Mouse (Mus musculus): ENCODE data around the gene Anapc15-ps.
"Not testable (repeated sequence)": the region's sequence is repeated elsewhere in the genome, so short reads cannot be mapped to it uniquely, and the experiment has no call there.

Anapc15-ps gene

DNA sequence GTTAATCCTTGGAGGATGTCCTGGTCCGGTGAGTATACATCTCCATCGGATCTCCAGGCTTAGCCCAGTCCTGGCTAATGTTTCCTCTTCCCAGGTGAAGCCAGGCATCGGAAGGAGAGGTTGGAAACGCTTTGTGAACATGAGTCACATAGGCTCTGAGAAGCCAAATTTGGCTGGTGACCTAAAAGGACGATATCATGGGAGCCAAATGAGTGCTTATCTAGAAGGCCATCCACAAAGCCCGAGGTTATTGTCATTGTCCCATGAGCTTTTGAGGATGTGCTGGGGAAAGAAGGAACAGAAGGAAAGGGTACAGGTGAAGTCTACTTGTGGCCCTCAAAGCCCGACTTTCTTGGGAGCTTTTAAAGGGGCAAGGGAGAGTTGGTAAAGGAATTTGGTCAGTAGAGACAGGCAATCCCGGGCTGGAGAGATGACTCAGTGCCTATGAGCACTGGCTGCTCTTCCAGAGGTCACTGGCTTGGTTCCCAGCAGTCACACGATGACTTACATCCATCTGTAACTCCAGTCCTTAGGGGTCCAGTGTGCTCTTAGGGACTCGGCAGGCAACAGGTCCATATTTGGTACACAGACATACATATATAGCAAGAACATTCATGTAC lies 42.4 kb downstream of the Anapc15-ps start:
- DNase-seq (ENCODE audit: inconsistent ontology term), result peak; percentile 64

DNA sequence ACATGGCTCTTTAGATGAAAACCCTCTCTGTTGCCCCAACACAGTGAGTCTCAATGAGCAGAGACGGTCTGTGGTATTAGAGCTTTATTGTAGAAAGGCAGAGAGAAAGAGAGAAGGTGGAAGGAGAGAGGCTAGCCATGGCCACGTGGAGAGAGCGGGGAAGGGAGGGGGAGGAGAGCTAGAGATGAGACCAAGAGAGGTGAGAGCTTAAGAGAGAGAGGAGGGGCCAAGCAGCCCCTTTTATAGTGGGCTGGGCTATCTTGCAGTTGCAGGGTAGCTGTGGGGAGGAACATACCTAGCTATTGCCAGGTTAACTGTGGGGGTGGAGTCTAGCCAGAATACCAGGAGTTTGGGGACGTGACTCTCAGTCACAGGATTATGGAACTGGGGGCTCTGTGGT lies 43.1 kb downstream of the Anapc15-ps start:
- DNase-seq (ENCODE audit: inconsistent ontology term), result not testable (repeated sequence)

DNA sequence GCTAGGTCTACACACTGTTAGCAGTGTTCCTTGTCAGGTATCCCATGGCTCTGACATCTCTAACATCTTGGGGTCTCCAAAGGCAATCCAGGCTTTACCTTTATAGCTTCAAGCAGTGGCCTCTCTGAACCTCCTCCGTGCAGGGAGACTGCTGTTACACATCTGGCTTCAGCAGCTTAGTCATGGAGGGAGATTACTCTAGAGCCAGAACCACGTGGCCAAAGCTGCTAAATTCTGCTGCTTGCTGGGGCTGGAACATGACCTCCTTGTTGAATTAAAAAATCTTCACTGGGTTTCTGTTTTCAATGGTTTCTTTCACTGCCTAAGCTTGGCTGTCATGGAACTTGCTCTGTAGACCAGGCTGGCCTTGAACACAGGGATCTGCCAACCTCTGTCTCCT lies 44.9 kb downstream of the Anapc15-ps start:
- no peak for DNase-seq (ENCODE audit: inconsistent ontology term)

- DNase-seq (ENCODE audit: inconsistent ontology term), result no peak
Measured at GRCm38 (mm10) chr10:95627381-95627780, 45.9 kb downstream of the Anapc15-ps start.

DNA sequence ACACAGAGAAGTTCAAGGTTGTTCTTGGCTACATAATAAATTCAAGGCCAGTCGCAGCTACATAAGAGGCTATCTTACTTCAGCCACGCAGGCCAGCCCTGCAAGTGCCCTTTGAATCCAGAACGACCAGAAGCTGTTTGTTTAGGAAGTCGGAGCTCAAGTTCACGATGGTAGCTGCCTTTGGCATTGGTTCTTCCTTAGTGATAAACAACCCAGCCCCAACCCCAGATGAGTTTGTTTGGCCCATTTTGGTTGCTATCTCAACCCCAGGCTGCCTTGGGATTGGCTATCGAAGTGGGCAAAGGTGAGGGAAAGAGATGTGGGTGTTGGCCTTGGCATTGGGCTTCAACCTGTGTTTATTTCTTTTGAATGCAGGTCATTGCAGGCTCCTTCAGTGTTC lies 48.0 kb downstream of the Anapc15-ps start:
- no peak for DNase-seq (ENCODE audit: inconsistent ontology term)

- DNase-seq (ENCODE audit: inconsistent ontology term), result no peak
Measured at GRCm38 (mm10) chr10:95624007-95624406, 49.2 kb downstream of the Anapc15-ps start.

DNA sequence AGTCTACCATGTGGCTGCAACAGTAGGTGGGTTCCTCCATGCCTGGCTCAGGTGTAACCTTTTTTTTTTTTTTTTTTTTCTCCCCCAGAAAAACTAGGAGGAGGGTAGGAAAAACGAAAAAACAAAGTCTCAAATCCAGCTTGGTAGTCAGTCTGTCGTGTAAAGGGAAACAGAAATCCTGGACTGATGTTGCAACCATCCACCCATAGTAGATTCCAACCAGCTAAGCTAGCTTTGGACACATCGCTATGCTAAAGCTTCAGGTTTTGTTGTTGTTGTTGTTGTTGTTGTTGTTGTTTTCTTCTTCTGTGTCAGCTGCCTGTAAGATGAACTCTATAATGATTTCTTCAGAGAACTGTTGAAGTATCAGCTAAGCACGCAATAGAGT lies 49.7 kb downstream of the Anapc15-ps start:
- DNase-seq (ENCODE audit: inconsistent ontology term), result no peak

Data from Muller cell, postnatal 12 days (primary cell).